Mouse (Mus musculus) E14TG2a.4 (cell line): Measurements from ENCODE around the gene Blmh.

Experiments used
- H3K27me3 ChIP-seq: 2 replicates; pipeline ENCODE4 v1.6.1; 2014; ENCODE audit warnings: low read length, control low read depth; ENCODE audit not compliant: insufficient read depth
- H3K36me3 ChIP-seq: 2 replicates; pipeline ENCODE4 v1.6.1; 2014; ENCODE audit warnings: low read length, control low read depth; ENCODE audit not compliant: insufficient read depth
- H3K4me1 ChIP-seq: replicated peaks from 2 replicates; pipeline ENCODE4 v1.6.1; 2014; ENCODE audit warnings: low read depth, low read length, control low read depth
- H3K4me3 ChIP-seq: replicated peaks from 2 replicates; pipeline ENCODE4 v1.5.1; 2014; ENCODE audit warnings: mild to moderate bottlenecking, low read length
- H3K9me3 ChIP-seq: 2 replicates; pipeline ENCODE4 v1.6.1; 2014; ENCODE audit warnings: low read length, control low read depth
- CTCF ChIP-seq: conservative IDR thresholded peaks from 2 replicates; pipeline ENCODE4 v1.5.1; 2014; ENCODE audit warnings: low read length
- NANOG ChIP-seq: IDR thresholded peaks from 2 replicates; pipeline ENCODE4 v1.6.1; 2014; ENCODE audit warnings: borderline replicate concordance, low read length, mixed read lengths
- POU5F1 ChIP-seq: IDR thresholded peaks from 2 replicates; pipeline ENCODE4 v1.6.1; 2014; ENCODE audit warnings: low read length, borderline replicate concordance

The Blmh gene

DNA sequence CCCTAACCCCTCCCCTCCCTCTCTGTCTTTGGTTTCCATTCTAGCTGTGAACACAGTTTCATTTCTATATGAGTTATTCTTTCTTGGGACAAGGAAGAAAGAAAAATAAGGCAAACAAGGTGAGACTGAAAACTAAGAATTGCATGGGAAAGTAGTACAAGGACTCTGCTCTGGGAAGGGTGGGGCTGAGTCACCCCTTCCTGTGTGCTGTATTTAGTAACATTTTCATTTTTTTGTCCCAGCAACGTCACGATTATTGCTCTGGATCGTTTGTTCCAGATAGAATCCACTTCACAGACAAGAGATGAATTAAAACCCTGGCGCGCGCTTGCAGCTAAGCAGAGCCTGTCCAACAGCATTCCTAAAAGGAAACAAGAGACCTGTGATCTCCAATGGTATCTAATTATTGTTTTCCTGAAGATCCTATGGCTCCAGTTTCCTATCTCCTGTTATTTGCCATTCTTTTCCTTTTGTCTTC, at the start of gene Blmh:
TSS of gene Blmh (plus strand) at position 51 of the 478 bp plus-strand sequence.
- Histone ChIP-seq H3K27me3 (peaks cover 12% of the 10 kb centered on the region), H3K9me3 (0 out of 2 replicates have a peak, but pooled peaks cover 3% of the 10 kb centered on the region), H3K4me3 (no peak within 1 kb of the TSS), H3K4me1 (peaks cover 8% of the 10 kb centered on the region; the same call in 1 of the 2 replicates), H3K36me3 (no peaks in the 10 kb centered on the region)
- TF ChIP-seq CTCF (no peak), NANOG (no peak), POU5F1 (no peak)

DNA sequence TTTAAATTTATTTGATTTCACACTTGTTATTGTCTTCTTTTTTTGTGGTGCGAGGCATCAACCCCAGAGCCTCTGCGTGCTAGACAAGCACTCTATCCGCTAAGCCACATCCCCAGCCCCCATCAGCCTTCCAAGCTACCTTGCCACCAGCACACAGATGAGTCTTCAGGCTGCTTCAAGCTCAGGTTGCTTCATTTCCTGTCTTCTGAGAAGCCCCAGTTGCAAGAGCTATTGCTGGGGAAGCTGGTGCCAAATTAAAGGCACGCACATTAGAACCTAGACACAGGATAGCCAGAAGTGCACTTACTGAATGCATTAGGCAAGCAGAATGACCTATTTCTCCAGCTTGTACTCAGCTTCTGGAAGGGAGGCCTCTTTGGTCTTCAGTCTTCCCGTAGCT, 44.8 kb upstream of the Blmh start:
- Histone ChIP-seq H3K36me3 (no peaks in the 10 kb centered on the region), H3K9me3 (no peaks in the 10 kb centered on the region), H3K4me3 (no peak overlapping the region), H3K27me3 (no peaks in the 10 kb centered on the region; the same call in 1 of the 2 replicates), H3K4me1 (no peaks in the 10 kb centered on the region)
- TF ChIP-seq CTCF (no peak), POU5F1 (no peak), NANOG (no peak)

DNA sequence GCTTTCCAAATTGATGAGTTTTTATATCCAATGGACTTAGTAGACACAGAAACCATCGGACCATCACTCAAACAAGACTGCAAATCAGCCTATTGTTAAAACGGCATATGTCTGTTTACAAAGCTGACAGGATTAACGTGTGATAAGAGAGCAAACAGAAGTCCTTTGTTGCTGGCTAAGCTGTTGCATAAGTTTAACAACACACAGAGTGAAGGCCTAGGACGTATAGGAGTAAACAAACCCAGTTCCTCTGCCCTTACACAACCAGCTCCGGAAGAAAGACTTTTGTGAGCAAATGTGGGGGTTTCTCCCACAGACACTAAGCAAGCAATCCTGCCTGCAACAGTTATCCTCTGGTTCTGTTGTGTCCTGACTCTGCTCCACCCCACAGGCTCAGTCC, 40.2 kb upstream of the Blmh start:
- 0 out of 2 replicates have a peak, but pooled peaks cover under 1% of the 10 kb centered on the region for H3K4me1 ChIP-seq
- no peaks in the 10 kb centered on the region for H3K27me3 ChIP-seq
- H3K9me3 ChIP-seq = no peaks in the 10 kb centered on the region
- no peak overlapping the region for H3K4me3 ChIP-seq
- TF ChIP-seq POU5F1 = no peak
- TF ChIP-seq CTCF = no peak
- TF ChIP-seq NANOG = no peak
- no peaks in the 10 kb centered on the region for H3K36me3 ChIP-seq

DNA sequence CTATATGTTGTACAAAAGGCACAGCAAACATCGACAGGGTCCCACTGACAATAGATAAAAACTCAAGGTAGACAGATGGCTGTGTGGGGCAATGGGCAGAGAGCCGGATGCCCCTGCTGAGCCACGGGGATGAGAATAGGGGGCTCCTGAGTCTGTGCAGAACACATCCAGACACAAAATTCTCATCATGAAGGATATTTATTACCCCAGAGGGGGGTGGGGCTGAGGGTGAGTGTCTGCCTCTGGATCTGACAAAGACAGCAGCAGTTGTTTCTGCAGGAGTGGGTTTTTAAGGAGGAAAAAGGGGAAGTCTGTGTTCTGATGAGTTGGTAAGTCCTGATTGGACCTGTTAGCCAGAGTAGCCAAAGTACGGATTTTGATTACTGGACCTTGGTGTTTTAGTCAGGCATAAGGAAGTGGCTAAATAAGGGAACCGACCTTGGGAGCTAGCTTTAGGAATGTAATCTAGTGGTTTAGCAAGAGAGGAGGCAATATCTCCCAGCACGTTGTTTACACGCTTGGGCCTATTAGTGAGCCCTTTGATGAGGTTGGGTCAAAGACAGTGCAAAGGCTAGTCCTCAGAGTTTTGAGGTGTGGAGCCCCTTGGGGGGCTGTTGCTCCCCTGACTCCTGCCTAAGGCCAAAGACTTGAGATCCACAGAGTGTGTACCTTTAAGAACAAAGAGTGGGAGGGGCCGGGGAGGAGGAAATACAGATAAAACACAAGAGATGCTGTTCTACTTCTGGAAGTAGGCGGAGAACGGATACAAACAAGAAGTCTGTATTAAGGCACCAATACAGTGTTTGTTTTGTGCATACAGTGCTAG, 35.1 kb upstream of the Blmh start:
- Histone ChIP-seq H3K27me3 (no peaks in the 10 kb centered on the region), H3K36me3 (no peaks in the 10 kb centered on the region), H3K4me3 (no peak overlapping the region), H3K9me3 (no peaks in the 10 kb centered on the region), H3K4me1 (peaks cover 17% of the 10 kb centered on the region)
- TF ChIP-seq NANOG (no peak), CTCF (no peak), POU5F1 (no peak)

DNA sequence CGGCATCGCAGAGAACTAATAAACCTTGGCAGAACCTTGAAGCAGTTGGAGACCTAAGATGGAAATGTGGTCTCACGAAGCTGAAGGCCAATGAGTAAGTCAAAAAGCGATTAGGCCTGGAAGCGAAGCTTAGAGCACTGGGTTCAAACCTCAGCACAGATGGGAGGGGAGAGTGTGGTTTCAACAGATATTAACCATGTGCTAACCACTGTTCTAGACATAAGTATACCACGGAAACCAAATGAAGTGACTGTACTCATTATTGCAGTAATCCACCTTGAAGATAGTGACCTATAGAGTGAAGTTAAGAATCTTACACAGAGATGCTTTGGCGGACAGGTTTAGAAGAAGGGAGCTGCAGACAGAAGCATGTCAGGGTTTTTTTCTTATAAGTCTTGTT, 33.4 kb upstream of the Blmh start:
- TF ChIP-seq POU5F1 = no peak
- no peak for TF ChIP-seq NANOG
- TF ChIP-seq CTCF = no peak
- Histone ChIP-seq H3K36me3 (no peaks in the 10 kb centered on the region), H3K9me3 (no peaks in the 10 kb centered on the region), H3K4me3 (no peak overlapping the region), H3K4me1 (peaks cover 17% of the 10 kb centered on the region), H3K27me3 (no peaks in the 10 kb centered on the region)

DNA sequence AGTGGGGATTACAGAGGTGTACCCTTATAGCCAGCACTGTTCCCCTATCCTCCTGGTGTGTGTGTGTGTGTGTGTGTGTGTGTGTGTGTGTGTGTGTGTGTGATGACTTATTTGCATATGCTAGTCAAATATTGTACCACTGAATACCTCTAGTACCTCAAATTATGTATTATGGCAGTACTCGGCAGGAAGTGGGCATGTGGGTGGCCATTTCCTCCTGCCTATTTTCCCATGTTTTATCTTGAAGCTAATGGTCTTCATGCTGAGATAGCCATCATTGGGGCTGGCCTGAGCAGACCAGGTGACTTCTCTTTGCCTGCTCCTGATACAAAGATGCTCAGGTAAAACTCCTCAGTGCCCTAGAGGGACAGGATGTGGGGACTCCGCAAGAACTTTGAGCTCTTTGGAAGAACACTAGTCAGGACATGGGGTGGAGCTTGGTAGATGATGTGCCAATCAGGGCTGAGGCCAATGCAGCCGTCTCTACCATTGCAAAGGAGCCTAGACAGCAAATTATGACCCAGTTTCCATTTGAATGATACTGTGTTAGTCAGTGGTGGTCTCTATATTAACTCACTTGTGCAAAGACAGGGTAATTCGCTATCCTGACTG, 32.8 kb upstream of the Blmh start:
- no peak for TF ChIP-seq POU5F1
- no peaks in the 10 kb centered on the region for H3K36me3 ChIP-seq
- no peaks in the 10 kb centered on the region for H3K27me3 ChIP-seq
- H3K4me3 ChIP-seq = no peak overlapping the region
- peaks cover 17% of the 10 kb centered on the region for H3K4me1 ChIP-seq
- H3K9me3 ChIP-seq = no peaks in the 10 kb centered on the region

DNA sequence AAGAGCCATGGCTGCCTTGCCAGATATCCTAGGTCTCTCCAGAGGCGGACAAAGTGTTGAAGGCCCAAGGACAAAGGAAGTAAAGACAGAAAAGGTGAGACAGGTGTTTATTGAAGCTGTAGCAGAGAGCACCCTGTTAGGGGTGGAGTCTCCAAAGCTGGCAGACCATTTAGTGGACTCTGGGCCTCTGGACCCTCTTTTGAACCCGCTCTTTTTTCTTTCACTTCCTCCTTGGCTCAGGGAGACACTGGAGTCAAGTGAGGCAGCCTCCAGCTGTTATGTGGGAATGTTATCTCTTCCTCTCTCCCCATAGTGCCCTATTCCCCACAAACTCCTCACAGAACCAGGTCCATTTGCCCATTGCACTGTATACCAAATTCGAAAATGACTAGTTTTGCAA, 31.6 kb upstream of the Blmh start:
- Histone ChIP-seq H3K4me3 (no peak overlapping the region), H3K9me3 (no peaks in the 10 kb centered on the region), H3K27me3 (no peaks in the 10 kb centered on the region), H3K36me3 (no peaks in the 10 kb centered on the region), H3K4me1 (peaks cover 17% of the 10 kb centered on the region)
- TF ChIP-seq CTCF = no peak
- no peak for TF ChIP-seq POU5F1
- no peak for TF ChIP-seq NANOG

DNA sequence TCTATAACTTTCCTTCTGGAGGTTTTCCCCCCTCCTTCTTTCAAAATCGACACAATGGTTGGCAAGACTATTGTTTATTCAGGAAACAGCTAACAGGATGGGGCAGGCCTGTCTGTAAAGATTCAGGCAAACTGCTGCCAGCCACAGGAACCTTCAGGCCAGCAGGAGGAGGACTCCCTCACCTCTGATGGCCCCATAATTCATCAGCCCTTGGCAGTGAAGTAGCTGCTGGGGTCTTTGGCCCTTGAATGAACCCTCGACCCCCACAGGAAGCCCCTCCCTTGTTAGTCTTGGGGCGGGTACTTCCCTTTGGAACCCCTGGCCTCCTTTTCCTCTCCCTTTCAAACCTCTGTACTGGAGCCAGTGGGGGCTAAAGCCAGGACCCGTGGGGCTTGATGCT, 31.0 kb upstream of the Blmh start:
- TF ChIP-seq CTCF = no peak
- TF ChIP-seq NANOG = no peak
- TF ChIP-seq POU5F1 = no peak
- H3K4me1 ChIP-seq = peaks cover 17% of the 10 kb centered on the region
- H3K27me3 ChIP-seq = no peaks in the 10 kb centered on the region
- no peaks in the 10 kb centered on the region for H3K36me3 ChIP-seq
- H3K9me3 ChIP-seq = no peaks in the 10 kb centered on the region
- H3K4me3 ChIP-seq = no peak overlapping the region

DNA sequence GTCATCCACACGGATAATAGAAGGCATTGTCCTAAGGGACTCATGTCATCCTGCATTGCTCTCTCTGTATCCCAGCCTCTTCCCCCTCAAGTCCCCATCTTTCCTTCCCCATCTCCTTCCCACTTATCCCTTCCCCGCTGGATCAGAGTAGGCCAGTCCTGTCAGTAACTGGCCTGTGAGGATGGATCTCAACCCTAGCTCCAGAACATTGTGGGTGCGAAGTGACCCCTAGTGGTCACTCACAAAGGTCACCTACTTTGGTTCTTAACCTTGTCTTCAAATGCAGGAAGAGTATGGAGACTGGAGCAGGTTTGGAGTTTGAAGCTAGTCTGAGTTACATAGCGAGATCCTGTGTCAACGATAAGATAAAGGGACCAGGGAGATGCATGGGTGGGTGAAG, 30.4 kb upstream of the Blmh start:
- H3K4me3 ChIP-seq = no peak overlapping the region
- peaks cover 17% of the 10 kb centered on the region for H3K4me1 ChIP-seq
- TF ChIP-seq POU5F1 (no peak), CTCF (peak; percentile 24)
- H3K27me3 ChIP-seq = no peaks in the 10 kb centered on the region
- no peaks in the 10 kb centered on the region for H3K9me3 ChIP-seq
- H3K36me3 ChIP-seq = no peaks in the 10 kb centered on the region

DNA sequence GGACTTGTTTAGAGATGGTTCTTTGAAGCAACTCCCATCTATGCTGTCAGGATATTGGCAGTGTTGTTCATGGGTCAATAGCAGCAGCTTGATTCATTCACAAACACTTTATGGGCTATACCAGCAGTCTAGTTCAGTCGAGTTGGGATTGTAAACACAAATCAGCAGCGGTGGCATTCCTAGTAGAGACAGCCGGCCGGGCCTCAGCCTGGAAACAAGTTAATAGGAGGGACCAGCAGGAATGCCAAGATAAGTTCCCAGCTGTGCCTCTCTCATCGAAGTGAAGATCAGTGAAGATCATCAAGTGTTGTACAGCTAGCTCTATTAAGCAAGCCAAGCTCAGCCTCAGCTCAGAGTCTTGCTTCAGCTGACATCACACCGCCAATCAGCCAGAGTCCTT, 28.2 kb upstream of the Blmh start:
- TF ChIP-seq NANOG (no peak), CTCF (no peak), POU5F1 (no peak)
- H3K4me1 ChIP-seq = peaks cover 9% of the 10 kb centered on the region
- no peaks in the 10 kb centered on the region for H3K27me3 ChIP-seq
- H3K9me3 ChIP-seq = no peaks in the 10 kb centered on the region
- no peaks in the 10 kb centered on the region for H3K36me3 ChIP-seq
- H3K4me3 ChIP-seq = no peak overlapping the region
